Mouse (Mus musculus) cerebellum, postnatal 25 days (tissue): Measurements from ENCODE around the gene Psmd11.
"Not testable (repeated sequence)": the region's sequence is repeated elsewhere in the genome, so short reads cannot be mapped to it uniquely, and the experiment has no call there.

Experiments used
- DNase-seq, 2 experiments: peaks; one replicate each; pipeline ENCODE4 v3.0.0; 2021; ENCODE audit warnings: mixed read lengths in 2 of 2

Gene Psmd11

DNA sequence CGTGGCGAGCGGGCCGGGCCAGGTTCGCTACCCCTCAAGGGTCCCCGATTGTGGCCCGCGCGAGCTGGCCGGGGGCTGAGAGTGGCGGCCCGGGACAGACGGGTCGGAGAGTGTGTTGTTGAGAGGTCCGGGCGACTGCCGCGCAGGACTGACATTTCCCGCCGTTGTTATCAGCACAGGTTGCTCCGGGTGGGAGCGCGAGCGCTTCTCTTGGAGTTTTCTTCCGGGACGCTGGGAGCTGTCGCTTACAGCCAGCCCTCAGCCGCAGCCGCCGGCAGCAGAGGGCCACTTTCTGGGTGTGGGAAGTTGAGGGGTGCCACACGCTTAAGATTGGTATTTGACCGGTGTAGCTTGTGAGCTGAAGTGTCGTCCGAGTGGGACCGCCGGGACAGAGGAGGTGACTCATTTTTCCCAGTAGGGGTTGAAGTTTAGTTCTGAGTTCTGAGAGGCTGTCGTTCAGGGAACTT is 627 bp downstream of the Psmd11 start:
- peak in 1 of 2 experiments; percentile 54 for DNase-seq

DNA sequence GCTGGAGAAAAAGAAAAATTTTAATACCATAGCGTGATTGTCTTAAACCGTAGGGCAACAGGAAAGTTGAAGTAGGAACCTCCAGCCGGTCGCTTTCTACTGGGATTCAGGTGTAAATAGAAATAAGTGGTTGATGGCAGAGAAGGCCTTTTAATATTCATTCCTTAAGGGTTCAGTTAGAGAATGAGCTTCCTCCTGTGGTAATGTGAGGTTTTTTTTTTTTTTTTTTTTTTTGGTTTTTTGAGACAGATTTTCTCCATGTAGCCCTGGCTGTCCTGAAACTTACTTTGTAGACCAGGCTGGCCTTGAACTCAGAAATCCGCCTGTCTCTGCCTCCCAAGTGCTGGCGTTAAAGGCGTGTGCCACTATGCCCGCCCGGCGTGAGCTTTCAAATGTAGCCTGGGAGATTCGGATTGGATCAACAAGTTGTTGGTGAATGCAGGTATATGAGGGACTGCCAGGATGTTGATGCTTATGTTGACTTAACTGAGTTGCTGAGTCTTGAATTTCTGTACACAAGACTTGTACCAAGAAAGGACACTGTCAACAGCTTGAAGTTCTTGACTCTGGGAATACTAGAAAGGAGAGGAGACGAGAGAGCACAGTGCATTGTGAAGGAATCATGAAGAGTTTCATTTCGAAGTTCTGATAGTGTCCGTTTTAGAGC is 1.2 kb downstream of the Psmd11 start:
- no peak for DNase-seq

DNA sequence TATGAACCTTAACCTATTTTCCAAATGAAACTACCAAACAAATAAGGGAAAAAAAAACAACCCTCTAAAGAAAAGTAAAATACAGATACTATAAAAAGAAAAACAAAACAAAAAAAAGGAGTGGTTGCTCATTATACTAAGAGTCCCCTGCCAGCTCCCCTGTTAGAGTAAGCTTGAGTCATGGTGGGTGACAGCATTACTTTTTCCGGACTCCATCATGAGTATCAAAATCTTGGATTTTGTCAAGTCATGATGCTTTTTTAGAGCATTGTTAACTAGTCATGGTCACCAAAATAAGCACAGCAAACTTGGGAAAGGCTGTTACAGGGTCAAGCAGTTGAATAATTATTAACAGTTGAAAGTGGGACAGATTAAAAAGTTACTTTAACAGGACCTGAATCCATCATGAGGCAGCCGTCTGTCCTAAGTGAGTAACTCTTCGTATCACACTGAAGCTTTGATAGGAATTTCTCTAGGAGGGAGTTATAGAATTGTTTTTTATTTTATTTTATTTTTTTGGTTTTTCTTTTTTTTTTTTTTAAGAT is 2.0 kb downstream of the Psmd11 start:
- no peak for DNase-seq

DNA sequence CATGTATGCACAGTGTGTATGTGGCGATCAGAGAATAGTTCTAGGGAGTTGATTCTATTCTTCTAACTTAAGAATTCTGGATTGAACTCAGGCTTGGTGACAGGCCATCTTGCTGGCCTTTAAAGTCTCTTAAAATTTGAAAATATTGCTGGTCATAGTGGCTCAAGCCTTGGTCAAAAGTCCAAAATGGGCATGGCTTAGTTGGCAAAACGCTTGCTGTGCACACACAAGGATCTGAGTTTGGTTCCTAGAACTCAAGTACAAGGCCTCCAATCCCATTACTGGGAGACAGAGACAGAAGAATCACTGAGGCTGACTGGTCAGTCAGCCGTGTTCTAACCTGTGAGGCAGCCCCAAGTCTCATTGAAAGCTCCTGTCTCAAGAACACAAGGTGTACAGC is 18.5 kb downstream of the Psmd11 start:
- no peak for DNase-seq

DNA sequence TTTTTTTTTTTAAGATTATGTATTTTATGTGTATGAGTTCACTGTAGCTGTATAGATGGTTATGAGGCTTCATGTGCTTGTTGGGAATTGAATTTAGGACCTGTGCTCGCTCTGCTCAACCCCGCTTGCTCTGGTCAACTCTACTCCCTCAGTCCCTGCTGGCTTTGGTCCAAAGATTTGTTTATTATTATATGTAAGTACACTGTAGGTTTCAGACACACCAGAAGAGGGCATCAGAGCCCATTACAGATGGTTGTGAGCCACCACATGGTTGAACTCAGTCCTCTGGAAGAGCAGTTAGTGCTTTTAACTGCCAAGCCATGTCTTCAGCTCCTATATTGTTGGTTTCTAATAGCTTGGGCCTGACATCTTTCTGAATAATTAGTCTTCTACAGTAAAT is 21.4 kb downstream of the Psmd11 start:
- no peak for DNase-seq

DNA sequence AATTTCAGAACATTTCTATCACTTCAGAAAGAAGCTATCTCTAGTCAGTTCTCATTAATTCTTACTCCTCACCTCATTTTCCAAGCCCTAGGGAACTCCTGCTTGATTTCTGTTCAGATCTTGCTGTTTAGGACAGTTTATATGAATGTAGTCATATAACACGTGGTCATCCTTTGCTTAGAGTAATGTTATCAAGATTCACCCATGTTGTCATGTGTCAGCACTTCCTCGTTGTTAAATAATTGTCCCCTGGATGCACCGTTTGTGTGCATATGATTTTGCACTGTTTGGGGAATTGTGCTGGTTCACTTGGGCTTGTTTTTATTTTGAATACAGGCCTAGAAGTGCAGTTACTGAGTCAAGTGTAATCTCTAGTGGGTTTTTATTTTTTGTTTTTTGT is 23.8 kb downstream of the Psmd11 start:
- no peak for DNase-seq

DNA sequence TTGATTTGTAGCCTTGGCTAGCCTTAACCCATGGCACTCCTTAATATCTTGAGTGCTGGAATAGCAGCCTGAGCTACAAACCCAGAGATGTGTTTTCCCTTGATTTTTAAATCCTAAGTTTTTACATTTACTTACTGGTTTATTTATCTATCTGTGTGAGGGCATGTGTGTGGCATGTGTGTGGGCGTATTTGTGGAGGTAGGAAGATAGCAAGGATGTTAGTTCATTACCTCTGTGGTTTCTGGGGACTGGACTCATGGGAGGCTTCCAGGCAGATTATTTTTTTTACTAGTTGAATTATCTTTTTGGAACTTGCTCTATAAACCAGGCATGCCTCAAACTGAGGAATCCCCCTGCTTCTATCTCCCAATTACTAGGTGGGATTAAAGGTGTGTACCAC is 24.8 kb downstream of the Psmd11 start:
- DNase-seq = no peak

DNA sequence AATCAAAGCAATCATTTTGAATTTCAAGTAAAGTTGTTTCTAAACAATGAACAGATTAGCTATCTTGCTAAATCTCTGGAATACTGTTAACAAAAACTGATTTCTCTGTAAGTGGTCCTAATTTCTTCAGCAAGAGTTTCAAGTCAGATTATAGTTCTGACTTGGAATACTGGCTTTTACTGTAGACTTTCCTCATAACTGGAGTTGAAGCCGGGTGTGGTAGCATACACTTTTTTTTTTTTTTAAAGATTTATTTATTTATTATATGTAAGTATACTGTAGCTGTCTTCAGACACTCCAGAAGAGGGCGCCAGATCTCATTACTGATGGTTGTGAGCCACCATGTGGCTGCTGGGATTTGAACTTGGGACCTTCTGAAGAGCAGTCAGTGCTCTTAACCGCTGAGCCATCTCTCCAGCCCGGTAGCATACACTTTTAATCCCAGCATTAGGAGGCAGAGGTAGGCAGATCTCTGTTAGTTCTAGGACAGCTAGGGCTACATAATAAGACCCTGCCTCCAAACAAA is 35.3 kb downstream of the Psmd11 start:
- not testable (repeated sequence) for DNase-seq

DNA sequence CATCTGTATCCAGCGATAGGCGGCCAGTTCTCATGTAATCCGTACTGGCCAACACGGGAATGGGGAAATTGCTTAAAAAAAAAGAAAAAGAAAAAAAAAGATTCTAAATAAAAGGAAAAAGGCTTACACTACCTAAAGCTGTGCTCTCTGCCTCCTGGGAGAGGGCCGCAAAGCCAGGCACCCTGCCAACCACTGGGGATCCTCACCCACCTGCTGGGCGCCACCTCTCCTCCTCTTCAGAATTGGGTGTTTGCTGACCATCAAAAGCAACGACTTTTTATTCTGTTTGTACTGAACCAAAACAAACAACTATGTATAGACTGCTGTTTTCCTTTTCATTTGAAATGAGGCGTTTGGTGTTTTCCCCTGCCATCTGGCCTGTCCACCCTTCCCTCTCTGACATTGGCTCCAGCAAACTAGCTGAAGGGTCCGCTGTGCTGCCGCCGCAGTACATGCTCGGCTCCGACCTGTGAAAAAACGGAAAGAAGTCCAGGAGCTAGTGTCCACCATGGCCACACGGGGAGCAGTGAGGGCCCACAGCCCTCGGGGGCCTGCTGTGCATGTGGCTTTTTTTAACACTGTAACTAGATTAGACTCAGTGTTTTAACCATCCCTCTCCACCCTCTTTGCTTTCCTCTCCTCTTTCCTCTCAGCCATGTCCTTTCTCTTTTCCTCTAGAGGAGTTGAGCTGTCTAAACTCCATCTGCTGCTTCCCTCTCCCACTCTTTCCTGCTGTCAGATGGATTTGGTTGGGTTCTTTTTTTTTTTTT is 43.6 kb downstream of the Psmd11 start:
- peak; percentile 59 to 60 for DNase-seq

DNA sequence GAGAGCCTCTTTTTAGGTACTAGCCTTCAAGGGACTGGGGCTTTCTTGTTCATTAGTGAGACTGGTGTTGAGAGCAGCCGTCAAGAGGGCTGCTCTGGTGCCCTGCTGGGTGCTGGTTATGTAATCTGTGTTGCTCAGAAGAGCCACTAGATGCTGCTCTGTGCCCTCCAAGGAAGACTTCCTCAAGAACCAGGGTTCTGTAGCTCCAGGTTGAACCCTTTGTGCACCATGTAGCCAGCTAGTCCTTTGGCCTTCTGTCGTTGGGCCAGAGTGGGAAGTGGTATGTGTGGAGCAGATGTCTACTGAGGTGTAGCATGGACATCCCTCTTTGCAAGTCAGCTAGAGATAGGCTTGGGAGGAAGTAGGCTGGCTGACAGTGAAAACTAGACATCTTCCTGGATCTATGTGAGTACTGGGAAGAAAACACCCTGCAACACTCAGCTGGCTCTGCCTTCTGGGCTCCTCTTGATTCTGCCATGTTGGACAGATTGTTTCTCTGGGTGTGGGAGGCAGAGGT is 45.8 kb downstream of the Psmd11 start:
- DNase-seq = peak; percentile 74 to 84

DNA sequence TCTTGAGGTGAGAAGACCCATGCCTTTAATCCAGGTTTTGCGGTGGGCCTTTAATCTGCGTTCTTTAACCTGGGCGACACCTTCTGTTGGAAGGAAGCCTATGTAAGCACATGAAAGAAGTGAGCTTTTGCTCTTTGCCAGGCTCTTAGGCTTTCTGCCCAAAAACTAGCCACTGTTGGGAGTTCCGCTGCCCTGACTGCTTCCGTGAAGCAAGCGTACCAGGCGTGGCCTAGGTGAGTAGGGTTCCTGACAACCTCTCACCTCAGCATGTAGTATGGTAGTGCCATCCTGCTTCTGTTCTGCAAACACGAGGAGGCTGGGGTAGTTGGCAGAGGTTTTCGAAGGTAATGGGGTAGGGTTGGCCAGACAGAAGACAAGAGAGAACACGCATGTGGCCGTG is 46.4 kb downstream of the Psmd11 start:
- peak in 1 of 2 experiments; percentile 15 for DNase-seq

DNA sequence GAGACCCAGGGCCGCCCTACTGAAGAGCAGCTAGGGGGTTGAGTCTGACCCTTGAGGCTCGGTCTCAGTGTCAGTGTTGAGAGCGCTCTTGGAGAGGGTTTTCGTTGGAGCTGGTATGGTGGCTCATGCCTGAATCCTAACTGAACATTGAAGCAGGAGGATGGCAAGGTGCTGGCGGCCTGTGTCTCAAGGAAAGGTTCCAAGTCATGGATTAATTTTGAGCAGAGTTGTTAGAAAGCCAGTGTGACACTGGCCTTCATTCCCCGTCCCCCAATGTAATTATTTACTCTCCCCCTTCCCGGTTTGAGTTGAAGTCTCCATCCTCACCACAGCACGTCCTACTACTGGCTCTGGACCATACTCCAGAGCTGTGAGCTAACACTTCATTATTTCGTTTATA is 47.1 kb downstream of the Psmd11 start:
- DNase-seq = no peak

DNA sequence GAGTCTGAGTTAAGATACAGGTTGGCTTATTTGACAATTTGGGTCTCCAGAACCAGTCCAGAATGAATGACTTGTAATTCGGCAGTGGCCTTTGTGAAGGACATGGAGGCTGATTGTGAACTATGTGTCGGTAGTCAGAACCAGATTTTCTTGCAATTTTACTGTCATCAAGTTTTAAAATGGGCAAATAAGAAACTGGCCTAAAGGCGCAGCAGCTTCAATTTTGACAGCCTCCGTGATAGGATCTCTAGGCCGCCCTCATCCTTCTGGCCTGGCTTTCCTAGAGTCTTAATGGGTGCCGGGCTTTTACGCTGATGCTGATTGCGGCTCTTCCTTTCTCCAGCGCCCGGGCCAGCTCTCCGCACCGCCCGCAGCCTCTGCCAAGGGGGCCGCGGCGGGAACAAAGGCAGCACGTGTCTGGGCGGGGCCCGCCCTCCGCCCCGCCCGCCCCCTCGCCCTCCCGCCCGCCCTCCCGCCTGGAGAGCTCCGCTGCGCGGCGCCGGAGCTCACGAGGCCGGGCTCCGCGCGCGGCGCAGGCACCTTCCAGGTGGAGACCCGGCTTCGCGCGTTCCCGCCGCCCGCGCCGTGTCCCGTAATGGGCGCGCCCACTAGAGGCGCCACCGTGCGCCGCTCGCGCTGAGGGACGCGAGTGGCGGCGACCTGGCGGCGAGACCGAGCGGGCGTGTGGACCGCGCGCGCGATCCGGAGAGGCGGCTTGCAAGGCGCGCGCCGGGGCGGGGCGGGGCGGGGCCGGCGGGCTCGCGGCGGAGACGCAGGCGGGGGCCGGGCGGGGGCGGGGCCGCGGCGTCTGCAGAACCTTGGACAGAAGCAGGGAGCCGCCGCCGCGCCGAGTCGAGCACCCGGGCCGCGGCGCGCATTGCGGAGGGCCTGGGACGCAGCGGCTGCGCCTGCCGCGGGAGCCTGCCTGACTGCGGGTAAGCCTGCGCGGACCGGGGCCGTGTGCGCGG is 48.1 kb downstream of the Psmd11 start, which contains the start of gene Cdk5r1:
Cdk5r1 (plus strand) TSS at position 802 of the 968 bp plus-strand sequence.
- peak; percentile 95 to 98 for DNase-seq

DNA sequence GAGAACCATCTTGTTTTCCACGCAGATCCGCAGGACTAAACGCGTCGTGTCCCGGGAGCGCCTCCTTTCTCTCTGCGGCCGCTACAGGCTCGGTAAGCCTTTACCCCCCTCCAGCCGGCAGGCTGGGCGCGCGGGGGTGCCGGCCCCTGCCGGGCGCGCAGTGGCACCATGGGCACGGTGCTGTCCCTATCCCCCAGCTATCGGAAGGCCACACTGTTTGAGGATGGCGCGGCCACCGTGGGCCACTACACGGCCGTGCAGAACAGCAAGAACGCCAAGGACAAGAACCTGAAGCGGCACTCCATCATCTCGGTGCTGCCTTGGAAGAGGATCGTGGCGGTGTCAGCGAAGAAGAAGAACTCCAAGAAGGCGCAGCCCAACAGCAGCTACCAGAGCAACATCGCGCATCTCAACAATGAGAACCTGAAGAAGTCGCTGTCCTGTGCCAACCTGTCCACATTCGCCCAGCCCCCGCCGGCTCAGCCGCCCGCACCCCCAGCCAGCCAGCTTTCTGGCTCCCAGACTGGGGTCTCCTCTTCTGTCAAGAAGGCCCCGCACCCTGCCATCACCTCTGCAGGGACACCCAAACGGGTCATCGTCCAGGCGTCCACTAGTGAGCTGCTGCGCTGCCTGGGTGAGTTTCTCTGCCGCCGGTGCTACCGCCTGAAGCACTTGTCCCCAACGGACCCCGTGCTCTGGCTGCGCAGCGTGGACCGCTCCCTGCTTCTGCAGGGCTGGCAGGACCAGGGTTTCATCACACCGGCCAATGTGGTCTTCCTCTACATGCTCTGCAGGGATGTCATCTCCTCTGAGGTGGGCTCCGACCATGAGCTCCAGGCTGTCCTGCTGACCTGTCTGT is 49.2 kb downstream of the Psmd11 start:
- peak; percentile 68 to 72 for DNase-seq

DNA sequence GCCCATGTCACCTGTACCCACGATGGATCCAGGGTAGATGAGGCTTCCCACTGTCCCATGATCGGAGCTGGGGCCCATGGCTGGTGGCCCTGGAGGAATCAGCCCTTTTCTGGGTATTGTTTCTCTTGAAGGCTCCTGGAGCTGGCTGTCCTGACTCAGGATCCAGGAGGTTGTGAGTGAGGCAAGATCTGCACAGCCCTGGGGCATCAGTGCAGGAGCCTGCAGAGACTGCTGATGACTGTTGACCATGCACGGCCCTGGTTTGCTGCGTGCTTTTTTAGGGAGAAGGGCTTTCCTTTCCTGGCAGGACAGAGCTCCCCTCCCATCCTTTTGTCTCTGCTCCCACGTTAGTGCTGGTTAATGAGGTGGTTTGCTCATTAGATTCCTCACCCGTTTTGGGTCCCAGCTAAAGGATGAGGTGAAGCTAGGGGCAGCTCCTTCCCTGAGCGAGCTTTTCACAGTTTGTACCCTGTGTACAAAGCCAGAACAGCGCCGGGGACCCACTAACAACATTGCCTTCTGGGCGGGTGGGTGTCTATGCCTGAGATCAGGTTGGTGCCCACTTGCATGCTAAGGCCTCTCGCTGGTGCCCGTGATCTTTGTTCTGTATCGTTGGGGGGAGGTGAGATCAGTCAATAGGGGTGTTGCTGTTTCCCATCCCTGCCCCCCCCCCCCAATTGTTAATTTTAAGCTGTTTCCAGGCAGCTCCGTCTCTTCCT is 50.4 kb downstream of the Psmd11 start:
- DNase-seq = peak; percentile 50 to 61

DNA sequence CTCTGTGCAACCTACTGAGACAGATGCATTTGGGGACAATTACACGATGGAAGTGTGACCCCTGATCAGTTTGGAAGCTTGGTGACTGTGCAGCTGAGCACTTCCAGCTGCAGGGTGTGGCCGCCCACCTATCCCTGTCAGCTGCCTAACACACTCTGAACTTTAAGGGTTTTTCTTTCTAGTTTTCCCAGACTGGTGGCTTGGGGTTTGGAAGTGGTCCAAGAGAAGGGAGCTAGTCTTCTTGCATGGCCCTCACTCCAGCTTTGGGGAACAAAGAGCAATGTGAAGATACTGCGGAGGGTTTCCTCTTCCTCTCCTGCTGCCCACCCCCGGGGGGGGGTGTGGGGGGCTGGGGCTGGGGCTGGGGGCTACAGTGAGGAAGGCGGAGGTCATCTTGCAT is 51.0 kb downstream of the Psmd11 start:
- DNase-seq = peak; percentile 56 to 65

DNA sequence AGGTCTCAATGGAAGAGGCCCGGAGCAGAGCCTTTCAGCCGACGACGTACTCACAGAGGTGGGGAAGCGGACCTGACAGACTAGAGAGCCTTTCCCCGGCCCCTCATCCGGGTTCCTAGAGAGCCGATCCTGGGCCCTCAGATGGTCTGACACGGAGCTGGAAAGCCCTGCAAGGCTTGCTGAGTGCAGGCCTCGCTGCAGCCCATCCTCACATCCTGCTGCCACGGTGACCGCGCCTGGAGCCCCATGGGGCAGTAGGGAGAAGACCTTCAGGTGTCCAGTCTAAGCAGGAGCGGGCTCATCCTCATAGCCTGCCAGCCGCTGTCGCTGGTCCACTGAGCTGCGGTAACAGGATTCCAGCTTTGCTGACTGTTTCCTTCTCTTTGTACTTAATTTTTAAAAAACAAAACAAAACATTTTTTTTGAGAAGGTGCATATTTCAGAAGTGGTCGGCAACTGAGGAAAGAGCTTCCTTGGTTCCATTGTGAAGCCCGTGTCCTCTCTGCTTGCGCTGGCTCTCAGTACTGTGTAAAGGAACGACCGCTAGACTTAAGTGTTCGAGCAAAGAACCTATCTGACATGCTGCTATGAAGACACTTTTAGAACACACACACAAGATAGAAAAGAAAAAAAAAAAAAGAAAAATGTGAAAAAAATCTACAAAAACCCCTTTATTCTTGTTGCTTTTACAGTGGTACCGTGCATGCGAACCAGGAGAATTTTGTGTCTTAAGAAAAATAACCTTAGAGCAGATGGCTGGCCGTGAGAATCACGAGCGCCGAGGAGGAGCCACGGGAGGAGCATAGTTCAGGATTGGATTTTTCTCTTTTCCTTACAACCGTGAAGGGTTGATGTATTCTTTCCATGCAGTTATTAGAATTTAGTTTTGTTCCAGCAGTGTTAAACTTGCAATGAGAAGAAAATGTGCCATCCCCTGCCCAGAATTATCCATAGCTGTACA is 51.8 kb downstream of the Psmd11 start:
- peak; percentile 68 to 72 for DNase-seq

DNA sequence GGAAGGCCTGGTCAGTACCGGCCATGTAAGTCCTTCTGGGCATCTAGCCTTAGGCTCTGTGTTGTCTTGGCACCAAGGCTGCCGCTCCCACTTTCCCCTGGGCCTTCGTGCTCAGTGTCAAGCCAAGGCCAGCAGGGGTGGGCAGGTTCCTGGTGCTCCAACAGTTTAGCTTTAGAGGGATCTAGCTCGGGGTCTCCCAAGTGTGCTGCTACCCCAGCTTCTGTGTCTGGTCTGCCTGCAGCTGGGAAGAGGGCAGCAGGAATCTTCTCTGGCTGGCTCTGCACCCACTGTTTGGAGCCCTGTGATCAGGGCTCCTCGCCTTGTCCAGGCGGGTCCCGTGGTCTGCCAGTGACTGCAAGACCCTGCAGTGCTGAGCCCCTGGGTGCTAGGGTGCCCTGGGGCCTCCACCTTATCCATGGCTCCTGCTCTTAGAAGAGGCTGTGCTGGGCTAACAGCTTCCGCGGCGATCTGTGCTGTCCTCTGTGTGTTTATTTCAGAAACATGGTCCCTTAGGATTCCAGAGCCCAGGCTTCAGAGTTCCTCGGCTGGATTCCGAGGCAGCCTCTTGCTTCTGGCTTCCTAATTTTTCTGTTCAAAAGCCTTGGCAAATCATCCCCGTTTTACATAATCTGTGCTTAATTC is 53.1 kb downstream of the Psmd11 start:
- DNase-seq = peak; percentile 47 to 58

DNA sequence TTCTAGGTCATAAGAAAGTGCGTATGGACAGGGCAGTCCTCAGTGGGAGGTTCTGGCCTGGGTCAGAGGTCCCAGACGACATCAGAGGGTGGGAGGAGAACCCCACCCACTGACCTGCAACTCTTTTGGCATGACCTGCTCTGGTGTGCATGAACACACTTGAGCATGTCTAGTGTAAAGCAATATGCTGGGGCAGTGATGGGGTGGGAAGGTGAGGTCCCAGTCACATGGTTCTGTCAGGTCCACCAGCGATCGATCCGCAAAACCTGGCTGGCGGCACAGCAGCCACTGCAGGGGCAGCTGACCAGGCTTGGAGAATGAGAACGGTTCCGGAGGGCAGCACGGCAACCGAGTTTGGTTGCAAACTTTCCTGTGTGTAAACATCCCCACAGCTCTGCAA is 53.9 kb downstream of the Psmd11 start:
- peak in 1 of 2 experiments; percentile 38 for DNase-seq
